In the genomic region with DNA sequence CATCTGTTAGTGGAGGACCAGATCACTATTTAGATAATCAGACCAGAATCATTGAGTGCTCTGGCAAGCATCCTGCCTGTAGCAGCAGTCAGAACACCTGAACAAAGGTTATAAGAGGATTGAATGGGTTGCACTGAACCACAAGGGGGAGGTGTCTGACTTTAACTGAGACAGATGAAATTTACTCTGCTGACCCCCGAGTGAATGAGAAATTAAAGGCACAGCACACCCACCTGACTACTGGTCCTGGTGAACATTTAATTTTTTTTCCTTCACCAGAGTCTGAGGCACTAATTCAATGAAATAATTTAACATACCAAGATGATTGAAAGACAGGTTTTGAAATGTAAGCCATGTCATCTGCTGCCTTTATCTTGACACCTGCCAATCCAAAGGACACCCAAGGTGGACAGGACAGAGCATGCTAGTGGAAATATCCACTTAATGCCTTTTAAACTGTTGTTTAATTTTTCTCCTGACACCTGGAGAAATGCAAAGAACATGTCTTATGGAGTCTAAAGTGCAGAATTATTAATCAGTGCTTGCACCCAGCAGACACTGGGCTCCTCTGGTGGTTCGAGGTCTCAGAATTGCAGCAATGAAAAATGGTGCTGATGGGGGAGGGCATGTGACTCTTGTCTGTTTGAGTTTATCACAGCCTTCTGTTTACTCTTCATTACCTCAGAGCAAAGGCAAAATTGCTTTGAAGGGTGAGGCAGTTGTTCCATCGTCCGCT, we compare ENCODE assay signal across 12 mouse cellular contexts.
A peak's percentile ranks its signal among the peaks of the same experiment; 100 is the strongest.
DNase-seq lines count a peak whose midpoint lies in the region; ATAC-seq and TF ChIP-seq lines count a peak whose summit lies in the region.
"Had no signal": no experiment of that assay in that cellular context is flagged by ENCODE, and none has a peak within 500 bp of the region (broad histone marks: within the 10 kb centered on the region; RNA-seq: fewer than 3 reads in every experiment).

No protein-coding gene starts in this region.

- no peak overlapping the region for H3K4me2 ChIP-seq in liver, postnatal 0 days (ENCODE audit: low read depth, low read length)
- no peak overlapping the region for H3K4me2 ChIP-seq in liver, embryonic 11.5 days
- H3K4me2 ChIP-seq in forebrain, embryonic 11.5 days (ENCODE audit: low read depth, low read length, severe bottlenecking) = no peak overlapping the region
- no peak overlapping the region for H3K4me2 ChIP-seq in intestine, embryonic 15.5 days (replicated peaks)
- no peak overlapping the region for H3K4me2 ChIP-seq in neural tube, embryonic 14.5 days (ENCODE audit: low read depth, low read length)
- H3K4me2 ChIP-seq: heart, embryonic 13.5 days had no signal

- no peak for TF ChIP-seq EP300 in liver, postnatal 0 days (IDR thresholded peaks at IDR 0.05; ENCODE audit: low read depth)

- H3K9me3 ChIP-seq in liver, postnatal 0 days (ENCODE audit: low read length) = no peaks in the 10 kb centered on the region
- no peaks in the 10 kb centered on the region for H3K9me3 ChIP-seq in liver, embryonic 11.5 days (ENCODE audit: control insufficient read depth, low read length)
- no peaks in the 10 kb centered on the region for H3K9me3 ChIP-seq in forebrain, embryonic 11.5 days (ENCODE audit: control insufficient read depth, low read length)
- H3K9me3 ChIP-seq in intestine, embryonic 15.5 days = no peaks in the 10 kb centered on the region
- H3K9me3 ChIP-seq in neural tube, embryonic 14.5 days (ENCODE audit: control insufficient read depth, low read length) = no peaks in the 10 kb centered on the region
- H3K9me3 ChIP-seq: heart, embryonic 13.5 days had no signal

- H3K27me3 ChIP-seq in liver, postnatal 0 days (ENCODE audit: insufficient read depth, low read length) = no peaks in the 10 kb centered on the region
- no peaks in the 10 kb centered on the region for H3K27me3 ChIP-seq in liver, embryonic 11.5 days (replicated peaks; ENCODE audit: control insufficient read depth, insufficient read depth, low read length)
- no peaks in the 10 kb centered on the region; the same call in 1 of the 2 replicates for H3K27me3 ChIP-seq in forebrain, embryonic 11.5 days (ENCODE audit: control insufficient read depth, insufficient read depth, low read length)
- H3K27me3 ChIP-seq in intestine, embryonic 15.5 days (replicated peaks) = no peaks in the 10 kb centered on the region
- no peaks in the 10 kb centered on the region for H3K27me3 ChIP-seq in neural tube, embryonic 14.5 days (ENCODE audit: control insufficient read depth, insufficient read depth, low read length)
- H3K27me3 ChIP-seq: heart, embryonic 13.5 days had no signal

- WGBS in liver, postnatal 0 days (ENCODE audit: insufficient replicate concordance) = 38% methylated on average over 4 of the region's 4 CpGs
- WGBS in liver, embryonic 11.5 days = 44% methylated on average over 4 of the region's 4 CpGs
- WGBS in forebrain, embryonic 11.5 days = 37% methylated on average over 4 of the region's 4 CpGs
- WGBS in intestine, embryonic 15.5 days = 29% methylated on average over 4 of the region's 4 CpGs
- WGBS in neural tube, embryonic 14.5 days = 17% methylated on average over 4 of the region's 4 CpGs

- H3K4me1 ChIP-seq in liver, postnatal 0 days (ENCODE audit: insufficient read depth) = no peaks in the 10 kb centered on the region
- no peaks in the 10 kb centered on the region for H3K4me1 ChIP-seq in liver, embryonic 11.5 days (replicated peaks; ENCODE audit: control insufficient read depth, insufficient read depth, low read length)
- H3K4me1 ChIP-seq in forebrain, embryonic 11.5 days (replicated peaks; ENCODE audit: control insufficient read depth, insufficient read depth, low read length) = peaks cover 5% of the 10 kb centered on the region
- no peaks in the 10 kb centered on the region for H3K4me1 ChIP-seq in intestine, embryonic 15.5 days (replicated peaks)
- peaks cover 9% of the 10 kb centered on the region for H3K4me1 ChIP-seq in neural tube, embryonic 14.5 days (ENCODE audit: control insufficient read depth, insufficient read depth, low read length)
- H3K4me1 ChIP-seq: heart, embryonic 13.5 days had no signal

- H3K36me3 ChIP-seq in liver, postnatal 0 days (replicated peaks; ENCODE audit: insufficient read depth, low read length) = no peaks in the 10 kb centered on the region
- H3K36me3 ChIP-seq in liver, embryonic 11.5 days (ENCODE audit: control insufficient read depth, insufficient read depth, low read length) = no peaks in the 10 kb centered on the region
- no peaks in the 10 kb centered on the region for H3K36me3 ChIP-seq in forebrain, embryonic 11.5 days (ENCODE audit: control insufficient read depth, insufficient read depth, low read length)
- H3K36me3 ChIP-seq in intestine, embryonic 15.5 days = no peaks in the 10 kb centered on the region
- H3K36me3 ChIP-seq in neural tube, embryonic 14.5 days (ENCODE audit: control insufficient read depth, insufficient read depth, low read length) = no peaks in the 10 kb centered on the region
- H3K36me3 ChIP-seq: heart, embryonic 13.5 days had no signal

- H3K27ac ChIP-seq in liver, postnatal 0 days (ENCODE audit: low read depth) = no peak overlapping the region
- no peak overlapping the region for H3K27ac ChIP-seq in liver, embryonic 11.5 days (ENCODE audit: low read depth, low read length)
- H3K27ac ChIP-seq in forebrain, embryonic 11.5 days (ENCODE audit: low read depth, low read length) = no peak overlapping the region
- no peak overlapping the region for H3K27ac ChIP-seq in intestine, embryonic 15.5 days
- H3K27ac ChIP-seq in neural tube, embryonic 14.5 days (ENCODE audit: low read depth, low read length) = peak overlapping the region; percentile 18; the same call in 1 of the 2 replicates
- H3K27ac ChIP-seq: heart, embryonic 13.5 days; left cerebral cortex, adult 2 months had no signal

- no peak for DNase-seq in liver, postnatal 0 days
- DNase-seq in liver, embryonic 11.5 days (ENCODE audit: low spot score) = no peak
- peak; percentile 50 for DNase-seq in forebrain, embryonic 11.5 days (ENCODE audit: low spot score)
- no peak for DNase-seq in B cell, adult 2 months
- no peak for DNase-seq in adrenal gland, adult (ENCODE audit: inconsistent age in 2 of 2, low spot score in 1 of 2)
- no peak for DNase-seq in spleen, postnatal 10 days (ENCODE audit: low spot score in 2 of 2)
- DNase-seq: lung, postnatal 10 days; thymus, postnatal 36 days had no signal

- ATAC-seq in liver, postnatal 0 days = no peak
- ATAC-seq in liver, embryonic 11.5 days (replicated peaks; ENCODE audit: low FRiP score) = no peak
- no peak; the same call in 1 of the 2 replicates for ATAC-seq in forebrain, embryonic 11.5 days (replicated peaks; ENCODE audit: low FRiP score)
- peak; percentile 78 for ATAC-seq in intestine, embryonic 15.5 days
- ATAC-seq in neural tube, embryonic 14.5 days (ENCODE audit: low read depth) = peak; percentile 61

- H3K9ac ChIP-seq in liver, postnatal 0 days (replicated peaks) = no peak overlapping the region
- H3K9ac ChIP-seq in liver, embryonic 11.5 days (ENCODE audit: low read depth, low read length) = no peak overlapping the region
- no peak overlapping the region for H3K9ac ChIP-seq in forebrain, embryonic 11.5 days (ENCODE audit: low read length)
- H3K9ac ChIP-seq in intestine, embryonic 15.5 days = no peak overlapping the region
- H3K9ac ChIP-seq in neural tube, embryonic 14.5 days (replicated peaks; ENCODE audit: low read depth, low read length) = no peak overlapping the region
- H3K9ac ChIP-seq: heart, embryonic 13.5 days had no signal

- peak; percentile 20; the same call in 1 of the 2 replicates for TF ChIP-seq CTCF in liver, postnatal 0 days (IDR thresholded peaks at IDR 0.05; ENCODE audit: low read depth)

- H3K4me3 ChIP-seq in liver, postnatal 0 days (ENCODE audit: low read depth, low read length) = no peak overlapping the region
- H3K4me3 ChIP-seq in liver, embryonic 11.5 days (ENCODE audit: low read depth, low read length) = no peak overlapping the region
- no peak overlapping the region for H3K4me3 ChIP-seq in forebrain, embryonic 11.5 days (ENCODE audit: low read depth, low read length)
- no peak overlapping the region for H3K4me3 ChIP-seq in intestine, embryonic 15.5 days (replicated peaks)
- no peak overlapping the region for H3K4me3 ChIP-seq in neural tube, embryonic 14.5 days (ENCODE audit: low read depth, low read length)
- H3K4me3 ChIP-seq: heart, embryonic 13.5 days; left cerebral cortex, adult 2 months had no signal

Comparison
In these comparisons a context has a peak if more than half of its experiments do, and no peak if none do; other contexts are left out.
1. ATAC-seq: peak in intestine, embryonic 15.5 days (single experiment) and neural tube, embryonic 14.5 days (single experiment); none in liver, postnatal 0 days (single experiment), liver, embryonic 11.5 days (single experiment) and forebrain, embryonic 11.5 days (single experiment).